Mouse (Mus musculus) monocyte, adult 5-6 weeks (primary cell): ENCODE measurements around the gene Ccdc153. TPM values are rescaled to one million over a fixed set of nuclear protein-coding genes. Genes with fewer than 3 reads are reported as not detected.
A peak's percentile ranks its signal among the peaks of the same experiment; 100 is the strongest.

Experiments used
- ATAC-seq: fragments of 153-309, 156-312 bp; replicated peaks from 2 replicates; pipeline ENCODE4 v1.8.0; 2017; ENCODE audit warnings: mild to moderate bottlenecking; ENCODE audit not compliant: low TSS enrichment, insufficient number of reproducible peaks, severe bottlenecking, poor library complexity, low FRiP score
- total RNA-seq: library from RNA; stranded (forward); fragments of 200-1000, 200-491, 200-594 nt; gene quantifications from 3 replicates; pipeline ENCODE4 v1.2.3, GENCODE M21; 2017

The Ccdc153 gene
- total RNA-seq, 1 experiment from 2014 or later: not detected

DNA sequence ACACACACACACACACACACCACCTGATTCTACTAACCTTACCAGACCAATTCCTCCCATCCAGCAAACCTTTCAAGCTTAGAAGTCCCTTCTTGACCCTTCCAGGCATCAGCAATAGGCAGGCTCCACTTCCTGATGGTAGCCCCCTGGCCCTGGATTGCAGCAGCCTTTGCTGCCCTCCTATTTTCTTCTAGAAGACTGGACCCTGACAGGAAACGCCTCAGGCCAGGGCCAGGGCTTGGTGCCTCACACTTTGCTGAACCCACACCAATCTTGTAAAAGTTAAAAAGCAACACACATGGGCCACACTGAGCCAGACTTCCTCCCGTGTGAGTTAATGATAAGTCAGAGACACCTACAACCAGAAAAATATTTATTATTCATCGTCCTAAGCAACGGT is 3.3 kb upstream of the Ccdc153 start:
- no peak for ATAC-seq

DNA sequence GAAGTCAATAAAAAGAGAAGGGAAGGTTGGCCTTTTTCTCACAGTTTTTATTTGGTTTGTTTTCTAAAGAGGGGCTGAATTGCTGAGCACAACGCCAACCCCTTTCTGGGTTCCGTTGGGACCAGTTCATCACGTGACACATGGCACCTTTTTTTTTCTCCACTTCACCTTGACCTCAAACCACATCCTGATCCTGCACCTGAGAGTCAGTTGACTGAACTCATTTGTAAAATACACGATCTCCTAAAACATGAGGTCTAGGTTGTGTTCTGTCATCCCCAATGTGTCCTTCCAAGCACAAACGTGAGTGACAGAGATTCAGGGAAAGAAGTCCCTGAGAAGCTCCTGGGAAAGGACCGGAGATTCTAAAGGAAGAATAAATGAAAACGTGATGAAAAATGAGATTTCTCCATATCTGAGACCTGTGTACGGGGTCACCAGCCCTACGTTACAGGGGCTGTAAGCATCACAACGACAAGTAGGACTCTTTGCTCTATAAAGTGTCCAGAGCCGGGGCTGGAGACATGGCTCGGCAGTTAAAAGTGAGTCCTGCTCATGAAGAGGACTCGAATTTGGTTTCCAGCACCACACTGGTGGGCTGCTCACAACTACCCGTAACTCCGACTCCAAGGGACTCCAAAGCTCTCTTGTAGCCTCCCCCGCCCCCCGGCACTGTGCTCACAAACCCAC is 1.8 kb upstream of the Ccdc153 start:
- no peak for ATAC-seq

DNA sequence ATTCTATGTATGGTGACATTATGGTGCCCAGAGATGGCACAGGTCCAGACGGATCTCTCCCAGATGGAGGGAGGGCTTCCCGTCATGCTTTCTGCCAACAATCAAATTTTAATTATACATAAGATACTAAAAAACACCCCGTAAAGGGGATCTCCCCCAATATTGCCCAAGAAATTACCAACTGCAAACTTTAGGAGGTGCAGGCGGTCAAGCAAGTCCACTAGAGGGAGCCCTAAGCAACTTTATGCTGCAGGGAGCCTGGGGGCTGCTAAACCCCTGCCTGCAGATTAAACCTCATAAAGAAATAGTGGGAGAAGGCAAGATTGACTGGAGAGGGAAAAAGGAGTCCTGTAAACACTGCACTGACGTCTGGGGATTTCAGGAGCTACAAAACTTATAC is 1.0 kb upstream of the Ccdc153 start:
- ATAC-seq: 0 out of 2 replicates have a peak, but pooled peaks have one; percentile 29

DNA sequence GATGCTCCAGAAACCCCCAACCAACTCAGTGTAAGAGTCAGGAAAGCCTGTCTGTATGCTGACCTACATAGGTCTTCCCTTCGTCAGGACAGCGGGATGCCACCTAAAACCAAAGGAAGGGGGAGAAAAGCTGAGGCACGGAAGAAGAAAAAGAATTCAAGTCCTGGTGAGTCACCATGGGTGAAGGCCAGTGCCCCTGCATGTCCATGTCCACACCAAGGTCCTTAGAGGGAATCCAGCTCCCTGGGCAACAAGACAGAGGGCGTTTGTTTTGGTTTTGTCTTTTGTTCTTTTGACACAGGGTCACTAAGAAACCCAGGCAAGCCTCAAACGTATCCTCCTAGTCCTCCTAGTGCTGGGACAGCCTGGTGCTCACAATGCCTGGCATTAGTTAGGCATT is 435 bp downstream of the Ccdc153 start:
- ATAC-seq: no peak

DNA sequence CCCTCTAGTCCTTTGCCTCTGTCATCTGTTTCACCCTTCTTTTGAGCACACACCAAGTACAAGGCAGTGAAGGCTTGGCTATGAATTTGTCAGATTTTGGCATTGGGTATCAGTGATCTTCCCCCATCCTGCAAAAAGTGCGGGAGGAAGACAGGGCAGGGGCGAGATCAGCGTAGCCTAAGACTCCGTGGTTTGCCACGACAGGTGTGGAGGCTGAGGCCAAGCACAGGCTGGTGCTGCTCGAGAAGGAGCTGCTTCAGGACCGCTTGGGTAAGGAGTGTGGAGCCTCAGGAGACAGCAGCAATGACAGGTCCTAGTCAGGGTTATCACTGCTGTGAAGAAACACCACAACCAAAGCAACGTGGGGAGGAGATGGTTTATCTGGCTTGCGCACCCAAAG is 942 bp downstream of the Ccdc153 start:
- ATAC-seq: no peak

DNA sequence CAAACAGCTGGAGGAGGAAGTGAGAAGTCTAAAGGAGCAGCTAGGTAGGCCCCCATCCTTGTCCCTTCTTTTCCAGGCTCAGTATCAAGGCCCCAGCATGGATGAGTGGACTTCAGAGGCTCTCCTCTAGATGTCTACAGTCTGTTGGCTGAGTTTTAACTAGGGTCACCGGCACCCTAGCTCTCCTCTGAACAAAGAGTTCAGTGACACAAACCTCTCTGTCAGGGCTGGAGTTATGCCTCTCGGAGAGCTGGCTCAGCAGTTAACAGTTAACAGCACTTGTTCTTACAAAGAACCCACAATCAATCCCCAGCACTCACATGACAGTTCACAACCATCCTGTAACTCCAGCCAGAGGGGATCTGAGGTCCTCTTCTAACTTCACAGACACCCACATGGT is 3.1 kb downstream of the Ccdc153 start:
- ATAC-seq: no peak

DNA sequence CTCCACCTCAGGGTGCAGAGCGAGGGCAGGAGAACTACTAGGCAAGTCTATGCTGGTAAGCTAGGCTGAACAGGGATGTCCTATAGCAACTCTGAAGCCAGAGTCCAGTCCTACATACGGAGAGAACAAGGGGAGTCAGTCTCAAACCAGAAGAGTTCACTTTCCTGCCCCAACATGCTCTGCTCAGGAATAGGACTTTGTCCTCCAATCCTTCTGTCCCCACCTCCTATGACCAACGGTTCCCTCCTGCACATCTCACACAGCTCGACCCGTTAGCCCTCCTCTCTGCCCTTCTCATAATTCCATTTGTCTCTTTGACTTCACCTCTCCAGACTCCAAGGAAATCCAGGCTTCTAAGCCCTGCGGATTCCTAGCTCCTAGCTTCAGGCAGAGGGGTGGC is 7.4 kb downstream of the Ccdc153 start:
- no peak for ATAC-seq

DNA sequence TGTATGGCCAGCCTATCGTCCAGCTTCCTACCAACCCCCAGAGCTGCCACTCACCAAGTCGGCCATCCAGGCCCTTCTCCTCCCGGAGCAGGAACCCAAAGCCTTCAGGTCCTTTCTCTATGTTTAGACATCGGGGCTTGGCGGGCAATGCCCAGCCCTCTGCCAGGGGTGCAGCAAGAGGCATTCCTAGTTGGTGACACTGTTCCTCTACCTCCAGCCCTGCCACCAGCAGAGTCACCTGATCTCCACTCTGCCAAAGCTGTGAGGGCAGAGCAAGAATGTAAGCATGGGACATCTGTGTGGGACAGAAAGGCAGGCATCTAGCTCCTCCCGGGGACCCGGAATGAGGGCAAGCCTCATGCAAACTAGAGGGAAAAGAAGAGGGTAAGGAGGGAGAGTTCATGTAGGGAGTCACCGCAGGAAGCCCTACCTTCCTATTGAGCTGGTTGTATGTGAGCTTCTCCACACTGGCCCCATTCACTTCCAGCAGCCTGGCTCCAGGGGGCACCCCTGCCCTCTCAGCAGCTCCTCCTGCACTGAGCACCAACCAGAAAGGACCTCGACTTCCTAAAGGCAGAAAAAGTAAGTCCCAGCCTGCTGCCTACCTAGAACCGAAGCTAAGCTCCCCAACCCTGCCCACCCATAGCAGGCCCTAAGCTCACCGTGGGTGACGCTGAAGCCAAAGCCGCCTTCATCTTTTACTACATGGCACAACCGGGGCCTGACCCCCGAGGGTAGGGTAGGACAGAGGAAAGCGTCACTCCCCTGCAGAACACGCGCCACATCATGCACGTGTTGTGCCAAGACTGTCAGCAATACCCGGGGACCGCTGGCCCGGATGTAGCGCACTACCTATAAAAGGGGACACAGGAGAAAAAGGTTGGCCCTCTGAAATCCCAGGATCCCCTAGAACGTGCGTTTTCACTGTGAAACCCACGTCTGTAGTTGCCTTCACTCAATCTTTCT is 9.0 kb downstream of the Ccdc153 start:
- ATAC-seq: peak; percentile 69; the same call in 1 of the 2 replicates

DNA sequence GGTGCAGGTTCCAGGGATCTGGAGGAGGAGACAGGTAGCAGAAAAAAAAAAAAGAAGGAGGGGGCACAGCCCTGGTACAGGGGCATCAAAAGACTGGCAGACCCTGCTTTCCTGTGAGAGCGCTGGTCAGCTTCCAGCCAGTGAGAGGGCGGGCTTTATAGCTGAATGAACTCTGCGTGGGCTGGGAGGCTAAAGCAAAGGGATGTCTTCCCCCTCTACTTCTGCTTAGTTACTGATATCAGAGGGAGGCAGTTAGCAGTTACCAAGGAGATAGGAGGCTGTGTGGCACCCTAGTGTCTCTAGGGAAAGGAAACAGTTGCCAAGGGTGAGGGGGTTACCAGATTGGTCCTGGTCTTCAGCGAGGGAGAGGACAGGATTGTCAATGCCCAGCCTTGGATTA is 10.0 kb downstream of the Ccdc153 start:
- no peak for ATAC-seq

DNA sequence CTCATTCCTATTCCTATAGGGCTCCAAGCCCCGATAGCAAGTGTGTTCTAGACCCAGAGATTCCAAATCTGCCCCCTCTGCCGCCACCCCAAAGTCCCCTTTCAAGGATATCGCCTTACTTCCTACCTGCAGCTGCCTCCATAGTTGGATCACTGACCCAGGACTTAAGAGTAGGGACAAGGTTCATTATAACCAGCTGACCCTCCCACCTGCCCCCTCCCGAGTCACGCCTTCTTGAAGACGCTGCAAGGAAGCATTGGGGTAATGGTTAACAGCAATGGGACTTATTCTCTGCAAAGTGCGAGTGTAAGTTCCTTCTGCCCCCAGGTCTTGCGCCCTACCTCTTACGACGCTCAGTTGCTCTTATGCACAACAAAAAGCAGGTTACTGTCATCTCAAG is 10.8 kb downstream of the Ccdc153 start, which contains the start of gene Pdzd3:
Gene Pdzd3, minus strand, starts transcription at position 158 of the 400 bp plus-strand sequence.
- no peak for ATAC-seq

DNA sequence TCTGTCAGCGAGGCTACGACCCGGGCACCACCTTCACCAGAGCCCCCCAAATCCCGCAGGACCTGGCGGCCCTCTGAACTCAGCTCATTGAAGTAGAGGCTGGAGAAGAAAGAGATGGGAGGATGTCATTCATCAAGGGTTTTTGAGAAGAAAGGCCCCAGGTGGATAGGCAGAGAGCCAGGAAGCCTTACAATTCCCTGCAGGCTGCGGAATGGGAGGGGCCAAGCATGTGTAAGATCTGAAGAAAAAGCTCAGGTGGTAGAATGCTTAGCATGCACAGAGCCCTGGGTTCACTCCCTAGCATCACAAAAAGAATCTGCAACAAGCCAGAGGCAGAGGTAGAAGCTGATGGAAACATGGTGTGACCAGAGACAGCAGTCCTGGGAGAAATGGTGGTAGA is 13.0 kb downstream of the Ccdc153 start:
- ATAC-seq: no peak

DNA sequence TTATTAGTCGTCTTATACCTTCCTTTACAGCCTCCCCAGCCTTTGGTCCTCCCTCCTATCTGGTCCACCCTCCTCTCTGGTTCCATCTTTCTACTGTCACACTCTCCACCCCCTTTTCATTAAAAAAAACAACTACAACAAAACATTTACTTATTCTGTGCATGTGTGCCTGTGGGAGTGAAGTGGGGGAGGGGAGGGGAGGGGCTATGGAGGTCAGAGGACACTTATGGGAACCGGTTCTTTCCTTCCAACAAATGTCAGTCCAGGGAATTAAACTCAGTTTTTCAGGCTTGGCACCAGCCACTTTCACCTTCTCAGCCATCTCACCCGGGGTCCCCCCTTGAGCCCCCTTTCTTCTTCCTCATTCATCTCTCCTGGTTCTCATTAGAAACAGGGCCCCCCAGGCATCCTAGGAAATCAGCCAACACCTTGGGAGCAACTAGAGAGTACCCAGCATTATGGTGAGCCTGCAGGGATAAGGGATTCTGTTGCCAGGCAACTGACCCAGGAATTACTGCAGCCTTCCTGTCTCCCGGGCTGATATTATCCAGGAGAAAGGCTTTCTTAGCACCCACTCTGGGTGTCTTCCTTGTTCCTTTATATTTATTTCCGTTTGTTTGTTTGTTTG is 14.1 kb downstream of the Ccdc153 start:
- no peak for ATAC-seq

DNA sequence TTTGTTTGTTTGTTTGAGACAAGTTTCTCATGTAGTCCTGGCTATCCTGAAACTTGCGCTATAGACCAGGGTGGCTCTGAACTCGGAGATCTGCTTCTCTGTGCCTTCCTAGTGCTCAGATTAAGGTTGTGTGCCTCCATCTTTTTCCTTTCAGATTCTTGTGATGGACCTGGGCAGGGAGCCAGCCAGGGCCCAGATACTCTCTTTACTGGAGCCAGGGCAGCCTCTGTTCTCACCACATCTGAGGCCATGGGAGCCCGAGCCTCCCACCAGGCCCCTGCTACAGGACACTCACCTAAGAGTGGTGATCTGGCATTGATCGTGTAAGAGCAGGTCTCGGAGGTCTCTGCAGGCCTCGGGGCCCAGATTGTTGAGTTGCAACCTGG is 14.7 kb downstream of the Ccdc153 start:
- ATAC-seq: no peak

DNA sequence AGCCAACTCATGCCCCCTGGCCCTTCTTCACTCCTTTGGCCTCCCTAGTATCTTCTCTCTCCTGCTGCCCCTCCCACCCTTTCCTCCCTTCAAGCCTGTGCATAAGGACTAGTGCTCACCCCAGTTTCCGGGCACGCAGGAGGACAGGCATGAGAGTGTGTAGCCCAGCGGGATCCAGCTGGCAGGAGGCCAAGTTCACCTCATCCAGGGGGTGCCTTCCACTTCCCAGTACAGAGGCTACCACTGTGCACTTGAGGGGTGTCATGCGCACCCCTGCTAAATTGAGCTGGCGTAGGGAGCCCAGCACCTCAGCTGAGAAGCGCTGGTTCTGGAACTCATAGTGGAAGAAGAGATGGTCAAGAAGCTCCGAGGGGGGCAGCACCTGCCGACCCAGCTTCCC is 15.7 kb downstream of the Ccdc153 start:
- no peak for ATAC-seq

DNA sequence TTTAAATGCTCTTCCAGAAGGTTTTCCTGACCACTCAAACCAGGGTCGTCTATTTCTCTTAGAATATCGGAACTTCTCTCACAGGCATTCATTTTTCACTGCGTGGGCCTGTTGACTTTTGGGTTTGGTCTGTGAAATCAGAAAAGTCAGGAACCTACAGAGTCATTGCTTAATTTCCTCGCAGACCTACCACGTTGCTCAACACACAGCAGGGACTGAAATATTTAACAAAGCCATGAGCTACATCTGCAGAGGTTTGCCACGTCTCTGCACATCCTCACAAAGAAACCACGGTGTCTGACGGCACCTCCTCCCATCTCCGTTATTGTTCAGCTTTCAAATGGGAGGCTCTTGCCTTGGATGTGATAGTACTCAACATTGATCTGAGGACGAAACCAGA is 18.5 kb downstream of the Ccdc153 start:
- ATAC-seq: peak; percentile 58

DNA sequence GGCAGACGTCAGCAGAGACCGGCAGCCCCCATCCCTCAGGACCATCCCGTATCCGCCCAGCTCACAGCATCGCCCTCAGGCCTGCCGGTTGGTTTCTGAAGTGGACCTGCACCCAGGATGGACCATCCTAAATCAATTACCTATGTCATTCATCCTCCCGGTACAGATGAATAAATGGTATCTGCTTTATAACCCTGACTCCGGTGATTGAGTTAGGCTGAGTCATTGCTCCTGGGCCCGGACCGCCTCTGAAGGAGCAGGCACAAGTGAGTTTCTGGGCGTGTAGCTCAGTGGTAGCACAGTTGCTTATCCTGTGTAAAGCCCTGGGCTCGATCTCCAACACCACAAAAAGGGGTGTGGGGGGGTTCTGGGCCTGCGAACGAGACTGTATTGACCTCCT is 20.9 kb downstream of the Ccdc153 start:
- ATAC-seq: no peak

DNA sequence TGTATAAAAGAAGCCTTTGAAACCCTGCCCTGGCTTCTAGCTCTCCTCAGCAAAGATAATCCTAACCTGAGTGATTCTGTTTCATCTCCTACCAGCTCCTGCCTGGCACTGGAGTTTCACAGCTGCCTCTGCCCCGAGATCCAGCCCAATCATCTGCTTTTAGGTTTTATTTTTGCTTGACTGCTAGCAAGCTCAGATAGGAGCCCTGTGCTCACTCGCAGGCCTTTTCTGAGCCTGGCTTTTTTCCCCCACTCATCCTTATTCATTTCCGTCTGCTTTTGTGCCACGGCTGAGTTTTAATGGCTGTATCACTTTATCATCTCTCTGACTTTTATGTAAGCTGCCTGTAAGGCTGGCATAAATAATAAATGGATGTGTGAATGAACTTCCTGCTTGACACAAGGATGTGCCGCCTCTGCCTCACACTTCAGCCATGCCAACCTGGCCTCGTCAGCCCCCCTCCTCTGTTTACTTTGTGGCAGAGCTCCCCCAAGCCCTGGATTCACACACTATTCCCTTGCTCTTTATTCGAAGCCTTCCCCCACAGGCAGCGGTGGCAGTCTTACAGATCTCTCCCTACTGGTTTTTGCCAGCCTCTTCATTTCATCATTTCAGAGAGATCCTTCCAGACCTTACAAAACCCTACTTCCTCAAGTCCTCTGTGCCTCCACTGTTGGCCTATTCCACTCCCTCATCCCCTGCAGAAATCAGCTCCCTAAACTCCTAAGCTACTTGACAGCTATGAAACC is 26.2 kb downstream of the Ccdc153 start:
- no peak for ATAC-seq

DNA sequence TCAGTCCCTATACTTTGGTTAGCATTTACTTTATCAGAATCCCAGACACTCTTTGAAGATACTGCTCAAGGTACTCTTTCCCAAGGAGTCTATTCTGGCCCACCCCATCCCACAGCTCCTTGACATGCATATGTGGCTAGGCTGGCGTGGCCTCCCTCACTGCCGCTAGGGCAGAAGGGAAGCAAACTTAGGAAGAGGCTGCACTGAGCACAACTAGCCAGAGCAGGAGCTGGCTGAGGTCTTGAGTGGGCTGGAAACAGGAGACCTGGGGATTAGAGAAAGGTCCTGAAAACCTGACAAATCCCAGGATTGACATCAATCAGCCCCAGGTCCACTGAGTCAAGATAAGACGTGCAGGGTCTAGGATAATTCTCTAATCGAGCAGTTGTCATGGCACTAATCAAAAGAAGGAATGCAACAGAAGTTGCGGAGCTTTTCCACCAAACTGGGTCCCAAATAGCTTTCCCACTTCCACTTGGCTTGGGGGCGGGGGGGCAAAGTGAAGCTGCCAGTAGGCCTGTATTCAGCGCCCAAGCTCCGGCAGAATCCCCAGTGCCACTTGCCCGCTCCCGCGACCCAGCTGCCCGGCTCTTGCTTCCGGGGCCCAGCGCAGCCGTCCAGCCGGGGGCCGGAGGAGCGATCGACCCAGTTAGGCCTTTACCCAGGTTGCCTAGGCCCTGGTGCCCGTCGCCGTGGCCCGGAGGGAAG is 27.0 kb downstream of the Ccdc153 start:
- 0 out of 2 replicates have a peak, but pooled peaks have one; percentile 2 for ATAC-seq
